Mouse (Mus musculus) left cerebral cortex, postnatal 4 days (tissue): ENCODE results near the gene Naaa. TPM values are rescaled to one million over a fixed set of nuclear protein-coding genes. Genes with fewer than 3 reads are reported as not detected.

Experiments used
- DNase-seq: peaks from one replicate; pipeline ENCODE4 v3.0.0-alpha.2; 2022
- intact Hi-C: fragments of 180-260 bp; cut with DNase I; formaldehyde crosslinking; loops from one replicate; pipeline ENCODE4 v1.15.1; 2025
- total RNA-seq, 2 experiments: library from RNA; stranded (reverse); gene quantifications; 2 replicates each; pipeline ENCODE4 v1.2.3; 2021

The Naaa gene
- total RNA-seq, 2 experiments from 2014 or later: 11.9 to 13.9 TPM

GRCm38 (mm10) chr5:92270496-92270895, 7.5 kb downstream of the Naaa start:
- intact Hi-C loops: no loop called here
- no peak for DNase-seq

GRCm38 (mm10) chr5:92263761-92264359, 14.1 kb downstream of the Naaa start:
- DNase-seq: peak; percentile 82
- intact Hi-C loops: no loop called here

- DNase-seq: no peak
- intact Hi-C loops: no loop called here
These were observed 15.3 kb downstream of the Naaa start for GRCm38 (mm10) chr5:92262646-92263045.

GRCm38 (mm10) chr5:92256218-92256617, 21.8 kb downstream of the Naaa start, which contains the start of gene Ppef2:
Gene Ppef2, minus strand, starts transcription at chr5:92256278.
- intact Hi-C loops: no loop called here
- DNase-seq: no peak

- intact Hi-C loops: no loop called here
- DNase-seq: no peak
These were observed 23.5 kb downstream of the Naaa start for GRCm38 (mm10) chr5:92254476-92254875.

- DNase-seq: peak; percentile 32
- intact Hi-C loops: no loop called here
These were observed 25.1 kb downstream of the Naaa start for GRCm38 (mm10) chr5:92252797-92253343.

GRCm38 (mm10) chr5:92252031-92252430, 25.9 kb downstream of the Naaa start:
- DNase-seq: no peak
- intact Hi-C loops: no loop called here

- intact Hi-C loops: no loop called here
- no peak for DNase-seq
These were observed 29.4 kb downstream of the Naaa start for GRCm38 (mm10) chr5:92248614-92249013.

- DNase-seq: no peak
- intact Hi-C loops: no loop called here
These were observed 32.5 kb downstream of the Naaa start for GRCm38 (mm10) chr5:92245483-92245882.

- DNase-seq: no peak
- intact Hi-C loops: no loop called here
These were observed 33.1 kb downstream of the Naaa start for GRCm38 (mm10) chr5:92244900-92245299.

GRCm38 (mm10) chr5:92240769-92241168, 37.2 kb downstream of the Naaa start:
- intact Hi-C loops: no loop called here
- no peak for DNase-seq

- intact Hi-C loops: no loop called here
- peak; percentile 75 for DNase-seq
These were observed 38.4 kb downstream of the Naaa start for GRCm38 (mm10) chr5:92239333-92240232.

GRCm38 (mm10) chr5:92234939-92235557, 42.9 kb downstream of the Naaa start:
- no peak for DNase-seq
- intact Hi-C loops: no loop called here

GRCm38 (mm10) chr5:92233366-92233765, 44.6 kb downstream of the Naaa start:
- intact Hi-C loops: no loop called here
- DNase-seq: no peak

- no peak for DNase-seq
- intact Hi-C loops: no loop called here
These were observed 46.1 kb downstream of the Naaa start for GRCm38 (mm10) chr5:92231836-92232235.

- no peak for DNase-seq
- intact Hi-C loops: no loop called here
These were observed 47.7 kb downstream of the Naaa start for GRCm38 (mm10) chr5:92230306-92230705.

GRCm38 (mm10) chr5:92229514-92229913, 48.5 kb downstream of the Naaa start:
- no peak for DNase-seq
- intact Hi-C loops: no loop called here

GRCm38 (mm10) chr5:92228776-92229175, 49.2 kb downstream of the Naaa start:
- DNase-seq: no peak
- intact Hi-C loops: no loop called here

- intact Hi-C loops: no loop called here
- DNase-seq: no peak
These were observed 50.2 kb downstream of the Naaa start for GRCm38 (mm10) chr5:92227782-92228181.

- intact Hi-C loops: no loop called here
- peak; percentile 31 for DNase-seq
These were observed 57.6 kb downstream of the Naaa start for GRCm38 (mm10) chr5:92220287-92220902.

- intact Hi-C loops: no loop called here
- DNase-seq: peak; percentile 19
These were observed 58.1 kb downstream of the Naaa start for GRCm38 (mm10) chr5:92219826-92220225.
